Mouse (Mus musculus) liver, adult 2 months (tissue): ENCODE data around the gene Leng8.

Experiments used
- CTCF ChIP-seq: fragments of 200-500 bp; IDR thresholded peaks from 2 replicates; pipeline ENCODE4 v1.5.1; 2011; ENCODE audit warnings: low read depth, low read length, control low read depth
- POLR2A ChIP-seq: fragments of 200-500 bp; IDR thresholded peaks from 2 replicates; pipeline ENCODE4 v1.6.1; 2011; ENCODE audit warnings: low read length, control low read depth; ENCODE audit not compliant: insufficient read depth; ENCODE audit errors: extremely low read depth

DNA sequence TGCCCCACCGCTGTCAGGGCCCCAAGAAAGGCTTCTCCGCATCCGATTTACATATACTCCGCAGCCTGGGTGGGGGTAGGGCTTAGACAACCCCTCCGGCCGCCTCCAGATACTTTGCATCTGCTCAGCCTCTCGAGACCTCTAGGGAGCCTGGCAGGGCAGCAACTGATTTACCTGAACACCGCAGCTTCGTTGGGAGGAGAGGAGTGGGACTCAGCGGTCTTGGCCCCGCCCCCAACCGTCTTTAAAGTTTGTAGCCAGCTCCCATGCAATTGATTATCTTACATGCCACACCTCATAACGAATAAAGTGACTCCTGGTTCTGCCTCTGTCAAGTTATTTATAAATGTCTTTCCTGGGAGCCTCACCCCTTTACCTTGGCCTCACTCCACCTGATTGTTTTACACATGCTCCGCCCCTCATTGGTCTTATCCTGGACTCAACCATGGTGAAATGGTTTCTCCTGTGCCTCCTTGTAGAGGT lies 13.3 kb downstream of the Leng8 start, which contains the start of gene Leng9:
- TF ChIP-seq POLR2A (no peak), CTCF (no peak)
